Mouse (Mus musculus) left cerebral cortex, adult 2 months (tissue): ENCODE measurements around the gene Sytl1. TPM values are rescaled to one million over a fixed set of nuclear protein-coding genes. Genes with fewer than 3 reads are reported as not detected.

Experiments used
- DNase-seq, 2 experiments: peaks; one replicate each; pipeline ENCODE4 v3.0.0; 2021 to 2022; ENCODE audit warnings: low spot score in 2 of 2, mixed read lengths in 1 of 2; ENCODE audit errors: extremely low spot score in 1 of 2
- H3K27ac ChIP-seq: fragments of 200-600 bp; 2 replicates; pipeline ENCODE4 v1.8.1; 2022
- H3K4me3 ChIP-seq: fragments of 200-600 bp; 2 replicates; pipeline ENCODE4 v1.8.1; 2022
- CTCF ChIP-seq: fragments of 200-600 bp; IDR thresholded peaks from 2 replicates; pipeline ENCODE4 v1.8.1; 2022; ENCODE audit warnings: antibody characterized with exemption, mild to moderate bottlenecking, moderate library complexity
- intact Hi-C: fragments of 180-260 bp; cut with DNase I; formaldehyde crosslinking; loops from one replicate; pipeline ENCODE4 v1.15.1; 2025
- total RNA-seq, 2 experiments: library from RNA; stranded (reverse); gene quantifications; 2 replicates each; pipeline ENCODE4 v1.2.3; 2021

Sytl1 gene
- total RNA-seq, 2 experiments from 2014 or later = 3.0 TPM

DNA sequence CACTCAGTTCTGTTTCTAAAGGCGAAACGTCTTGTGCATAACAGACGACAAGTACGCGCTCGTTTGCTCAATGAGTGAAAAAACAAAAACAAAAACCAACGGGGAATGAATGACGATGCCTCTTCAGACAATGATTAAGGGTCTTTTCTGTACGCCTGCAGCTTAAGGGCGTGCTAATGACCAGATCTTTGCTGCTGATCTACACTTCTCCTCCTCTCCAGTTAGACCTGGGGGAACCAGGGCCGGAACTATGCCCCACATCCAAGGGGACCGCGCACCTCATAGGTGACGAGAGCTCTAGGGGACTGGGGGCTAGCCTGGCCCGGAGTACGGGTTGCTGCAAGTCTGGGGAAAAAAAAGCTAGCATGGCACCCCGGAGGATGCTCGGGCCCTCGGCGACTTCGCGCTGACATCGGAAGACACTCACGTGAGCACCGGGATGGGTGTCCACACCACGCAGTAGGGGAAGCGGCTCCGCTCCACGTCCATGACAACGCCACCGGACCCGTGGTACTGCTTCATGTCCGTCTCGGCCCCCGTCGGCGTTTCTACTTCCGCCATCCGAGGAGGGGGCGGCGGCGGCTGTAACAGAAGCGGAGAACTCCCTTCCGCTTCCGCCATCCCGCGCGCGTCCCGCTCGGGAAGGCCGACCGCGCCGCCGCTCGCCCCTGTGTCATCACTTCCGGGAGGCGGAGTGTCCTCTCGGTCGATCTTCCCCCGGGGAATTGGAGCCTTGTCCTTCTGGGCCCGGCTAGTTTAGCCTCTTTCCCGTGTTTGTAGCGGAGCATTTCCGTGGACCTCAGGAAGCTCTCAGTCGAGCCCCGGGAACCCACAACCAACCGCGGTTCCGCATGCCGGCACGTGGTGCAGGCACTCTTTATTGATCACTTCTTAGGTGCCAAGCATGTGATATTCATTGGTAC, 14.5 kb upstream of the Sytl1 start, which contains the start of gene Tmem222:
Tmem222 (minus strand) TSS at position 689 of the 923 bp plus-strand sequence.
- H3K27ac ChIP-seq = peak within 1 kb of the TSS; percentile 90
- no peak; the same call in 1 of the 2 replicates for TF ChIP-seq CTCF
- H3K4me3 ChIP-seq = peak within 1 kb of the TSS; percentile 91
- DNase-seq = peak; percentile 95 to 98
- intact Hi-C loops = no loop called here

DNA sequence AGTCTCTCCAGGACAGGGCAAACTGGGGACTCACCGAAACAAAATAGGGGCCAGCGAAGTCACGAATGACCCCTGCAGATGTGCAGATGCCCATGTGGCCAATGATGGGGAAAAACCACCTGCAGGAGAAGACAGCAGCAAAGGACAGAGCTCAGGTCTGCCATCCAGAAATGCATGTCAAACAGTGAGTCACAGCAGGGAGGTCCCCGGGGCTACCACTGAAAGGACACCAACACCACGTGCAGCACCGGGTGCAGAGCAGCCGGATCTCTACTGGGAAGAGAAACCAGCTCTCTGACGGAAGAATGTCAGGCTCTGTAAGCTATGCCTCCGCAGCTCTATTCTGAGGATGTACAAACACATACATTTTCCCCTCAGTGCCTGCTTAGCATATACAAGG, 8.0 kb upstream of the Sytl1 start:
- no peak for TF ChIP-seq CTCF
- no peak for DNase-seq
- intact Hi-C loops = no loop called here
- Histone ChIP-seq H3K27ac (no peak overlapping the region), H3K4me3 (no peak overlapping the region)

DNA sequence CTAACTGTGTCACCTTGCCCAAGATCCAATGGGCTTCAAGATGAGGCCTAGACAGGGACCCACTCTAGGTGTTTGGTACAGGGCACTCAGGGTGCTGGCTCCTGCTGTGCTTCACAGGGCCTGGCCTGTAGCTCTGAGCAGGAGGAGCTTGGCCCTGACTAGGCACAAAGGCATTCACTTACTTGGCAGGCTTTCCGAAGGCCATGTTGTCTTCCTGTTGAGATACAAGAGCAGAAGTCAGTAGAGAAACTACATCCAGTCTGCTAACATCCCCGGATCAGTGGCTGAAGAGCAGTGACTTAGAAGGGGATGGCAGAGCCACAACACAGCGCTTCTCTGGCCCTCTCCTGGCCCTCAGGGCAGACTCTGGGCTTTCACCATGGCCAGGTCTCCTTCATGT, 6.7 kb upstream of the Sytl1 start:
- intact Hi-C loops = no loop called here
- TF ChIP-seq CTCF = no peak
- no peak overlapping the region for H3K27ac ChIP-seq
- H3K4me3 ChIP-seq = no peak overlapping the region
- no peak for DNase-seq

DNA sequence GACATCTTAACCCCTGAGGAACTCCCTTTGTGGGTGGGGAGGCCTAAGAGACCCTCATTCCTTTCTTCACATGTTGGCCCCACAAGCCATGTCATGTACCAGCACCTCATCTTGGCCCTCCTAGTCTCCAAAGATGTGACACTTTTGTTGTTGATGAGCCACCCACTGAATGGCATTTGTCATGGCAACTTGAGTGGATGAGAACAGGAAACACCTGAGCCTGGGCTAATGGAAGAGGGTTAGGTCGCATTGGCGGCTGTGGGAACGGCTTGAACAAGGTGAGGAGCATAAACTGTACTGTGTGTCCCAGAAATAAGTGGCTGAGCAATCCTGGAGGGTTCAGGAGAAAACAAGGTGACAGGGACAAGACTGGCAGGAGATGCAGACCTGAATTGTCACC, 6.0 kb upstream of the Sytl1 start:
- TF ChIP-seq CTCF = no peak
- H3K27ac ChIP-seq = no peak overlapping the region
- DNase-seq = no peak
- no peak overlapping the region for H3K4me3 ChIP-seq
- intact Hi-C loops = no loop called here

DNA sequence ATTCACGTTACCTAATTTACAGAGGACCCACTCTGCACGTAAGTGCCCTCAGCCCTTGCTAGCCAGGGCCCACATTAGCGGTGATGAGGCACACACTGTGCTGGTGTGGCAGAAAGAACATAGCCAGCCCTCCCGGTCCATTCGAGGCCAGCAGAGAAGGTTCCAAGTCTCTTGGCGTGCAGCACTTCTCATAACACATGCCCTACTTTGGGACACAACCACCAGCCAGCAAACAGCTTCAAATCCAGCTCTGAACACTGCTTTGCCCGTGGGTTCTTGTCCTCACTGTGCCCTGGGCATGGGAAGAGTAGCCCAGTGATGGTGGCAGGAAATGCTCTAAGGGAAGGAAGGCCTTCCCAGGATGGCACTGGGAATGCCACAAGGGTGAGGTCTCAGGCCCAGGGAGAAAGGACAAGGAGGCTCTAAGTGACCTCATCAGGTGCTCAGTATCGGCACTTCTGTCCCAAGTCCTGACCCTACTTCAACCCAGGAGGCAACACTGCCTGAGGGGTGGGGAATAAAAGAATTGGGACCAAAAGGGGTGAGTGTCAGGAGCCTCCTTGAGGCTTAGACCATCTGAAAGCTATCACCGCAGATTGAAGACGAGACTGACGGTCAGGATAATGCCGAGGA, 3.5 kb upstream of the Sytl1 start:
- intact Hi-C loops = no loop called here
- TF ChIP-seq CTCF = no peak
- DNase-seq = no peak

DNA sequence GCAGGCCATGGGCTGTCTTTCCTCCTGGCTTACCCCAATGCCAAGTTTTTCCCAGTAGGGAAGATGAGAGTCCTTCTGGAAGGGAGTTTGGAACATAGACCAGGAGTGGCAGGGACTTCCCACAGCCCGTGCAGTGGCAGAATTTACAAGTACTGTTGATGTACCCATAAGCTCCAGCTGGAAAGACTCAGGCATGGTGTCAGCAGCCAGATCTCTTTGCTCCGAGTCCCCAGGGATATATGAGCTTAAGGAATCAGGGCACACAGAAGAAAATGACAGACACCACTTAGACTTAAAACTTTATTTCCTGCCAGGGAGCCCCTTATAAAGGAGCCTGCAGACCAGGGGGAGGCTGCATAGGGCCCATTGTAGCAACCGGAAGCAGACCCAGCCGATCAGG, 2.8 kb upstream of the Sytl1 start:
- no peak for DNase-seq
- H3K27ac ChIP-seq = no peak overlapping the region
- intact Hi-C loops = no loop called here

More for the DNA sequence above, 3.5 kb upstream of the Sytl1 start:
- no peak overlapping the region for H3K27ac ChIP-seq
- H3K4me3 ChIP-seq = no peak overlapping the region

DNA sequence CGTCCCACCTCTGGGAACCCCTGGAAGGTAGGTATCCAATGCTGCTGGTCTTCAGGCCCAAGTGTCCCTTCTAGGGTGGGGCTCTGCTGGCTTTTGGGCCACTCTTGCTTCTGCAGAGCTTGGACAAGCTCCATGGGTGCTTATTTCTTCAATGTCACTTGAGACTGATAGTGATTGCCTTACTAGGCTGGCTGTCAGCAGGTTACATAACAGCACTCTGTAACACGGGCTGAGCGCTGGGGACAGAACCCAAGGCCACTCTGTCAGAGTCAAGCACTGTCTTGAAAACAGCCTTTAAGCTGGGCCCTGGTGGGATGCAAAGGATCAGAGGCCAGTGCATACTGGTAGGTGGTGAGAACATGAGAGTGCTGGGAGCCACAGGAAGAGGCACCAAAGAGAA, 2.4 kb upstream of the Sytl1 start:
- no peak for TF ChIP-seq CTCF

More for the DNA sequence above, 2.8 kb upstream of the Sytl1 start:
- TF ChIP-seq CTCF = no peak
- no peak overlapping the region for H3K4me3 ChIP-seq

DNA sequence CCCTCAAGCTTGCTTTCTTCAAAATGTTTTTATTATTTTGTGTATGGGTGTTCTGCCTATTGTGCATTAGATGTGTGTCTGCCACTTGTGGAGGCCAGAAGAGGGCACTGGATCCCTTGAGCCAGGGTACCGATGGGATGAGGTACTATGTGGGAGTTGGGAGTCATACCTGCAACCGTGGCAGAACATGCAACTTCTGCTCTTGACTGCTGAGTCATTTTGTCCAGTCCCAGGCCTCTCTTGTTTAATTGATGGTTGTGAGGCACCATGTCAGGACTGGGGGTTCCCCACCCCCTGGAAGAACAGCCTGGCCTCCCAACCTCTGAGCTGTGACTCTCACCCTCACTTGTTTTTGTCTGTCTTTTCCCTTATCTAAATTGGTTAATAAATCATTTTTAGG, 1.6 kb upstream of the Sytl1 start:
- no peak for TF ChIP-seq CTCF
- DNase-seq = no peak
- intact Hi-C loops = no loop called here
- H3K27ac ChIP-seq = no peak overlapping the region
- H3K4me3 ChIP-seq = no peak overlapping the region

More for the DNA sequence above, 2.4 kb upstream of the Sytl1 start:
- intact Hi-C loops = no loop called here
- Histone ChIP-seq H3K27ac (no peak overlapping the region), H3K4me3 (no peak overlapping the region)
- DNase-seq = no peak

DNA sequence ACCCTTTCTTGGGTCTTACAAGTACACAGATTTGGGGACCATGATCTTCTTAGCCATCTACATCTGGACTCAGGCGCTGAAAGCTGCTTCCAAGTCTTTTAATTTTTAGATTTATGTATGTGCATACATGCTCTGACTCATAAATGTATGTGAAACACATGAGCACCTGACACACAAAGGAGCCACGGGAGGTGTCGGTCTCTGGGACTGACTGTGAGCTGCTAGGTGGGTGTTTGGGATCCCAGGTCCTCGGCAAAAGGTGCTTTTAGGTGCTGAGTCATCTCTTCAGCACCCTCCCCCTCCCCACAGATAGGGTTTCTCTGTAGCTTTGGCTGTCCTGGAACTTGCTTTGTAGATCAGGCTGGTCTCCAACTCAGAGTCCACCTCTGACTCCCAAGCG, 843 bp upstream of the Sytl1 start:
- DNase-seq = no peak
- no peak for TF ChIP-seq CTCF
- no peak overlapping the region for H3K27ac ChIP-seq
- intact Hi-C loops = no loop called here
- H3K4me3 ChIP-seq = no peak overlapping the region

DNA sequence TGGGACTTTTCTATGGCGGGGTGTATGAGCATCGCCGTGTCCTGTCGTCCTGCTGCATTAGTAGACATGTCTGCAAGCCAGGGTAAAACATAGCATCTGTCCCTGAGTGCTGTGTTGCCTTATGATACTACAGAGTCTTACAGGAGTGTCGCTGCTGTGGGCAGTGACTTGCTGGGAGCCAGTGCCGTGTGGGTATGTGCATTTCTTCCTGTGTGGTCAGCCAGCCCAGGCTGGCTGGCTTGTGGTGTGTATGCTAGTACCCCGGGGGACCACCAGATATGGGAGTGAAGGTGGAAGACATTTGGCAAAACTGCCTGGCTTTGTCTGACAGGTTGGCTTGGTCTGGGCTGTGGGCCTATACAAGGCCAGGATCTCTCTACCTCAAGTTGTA, 543 bp downstream of the Sytl1 start:
- intact Hi-C loops = no loop called here
- no peak for TF ChIP-seq CTCF

DNA sequence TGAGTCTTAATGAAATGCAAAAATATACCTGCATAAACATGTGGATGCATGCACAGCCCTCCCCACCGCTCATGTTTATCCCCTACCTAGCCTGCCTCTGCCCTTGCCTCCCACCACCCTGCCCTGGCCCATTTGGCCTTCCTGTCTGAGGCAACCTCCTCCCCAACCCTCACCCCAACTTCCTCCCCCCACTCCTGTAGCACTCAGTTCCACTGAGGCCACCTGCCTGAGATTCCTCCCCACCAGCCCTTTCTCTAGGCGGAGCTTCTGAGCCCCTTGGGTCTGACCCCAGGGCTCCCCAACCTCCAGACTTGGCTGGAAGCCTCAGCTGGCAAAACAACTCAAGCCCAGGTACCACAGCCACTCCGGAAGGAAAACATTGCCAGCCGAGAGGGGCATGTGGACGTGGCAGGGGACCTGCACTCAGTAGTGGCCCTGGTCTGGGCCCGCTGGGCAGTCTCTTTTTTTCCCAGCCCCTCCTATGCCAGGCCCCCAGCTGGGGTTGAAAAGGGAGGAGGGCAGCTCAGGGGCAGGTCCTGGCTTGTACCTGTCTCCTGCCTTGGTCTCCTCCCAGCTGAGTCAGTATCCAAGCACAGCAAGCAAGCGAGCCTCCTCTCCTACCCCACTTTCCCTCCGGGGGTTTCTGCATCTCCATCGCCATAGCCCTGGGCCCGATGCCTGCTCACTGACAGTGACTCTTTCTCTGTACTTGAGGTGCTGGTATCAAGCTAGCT, 1.1 kb downstream of the Sytl1 start:
- H3K27ac ChIP-seq = no peak overlapping the region
- intact Hi-C loops = no loop called here
- TF ChIP-seq CTCF = no peak
- DNase-seq = no peak
- no peak overlapping the region for H3K4me3 ChIP-seq

More for the DNA sequence above, 543 bp downstream of the Sytl1 start:
- no peak for DNase-seq
- H3K4me3 ChIP-seq = no peak overlapping the region
- no peak overlapping the region for H3K27ac ChIP-seq
